Mouse (Mus musculus) megakaryocyte-erythroid progenitor cell, adult 5-6 weeks (primary cell): Measurements from ENCODE around the gene Mt3. TPM values are rescaled to one million over a fixed set of nuclear protein-coding genes. Genes with fewer than 3 reads are reported as not detected.
A peak's percentile ranks its signal among the peaks of the same experiment; 100 is the strongest.
"Not testable (repeated sequence)": the region's sequence is repeated elsewhere in the genome, so short reads cannot be mapped to it uniquely, and the experiment has no call there.

ENCODE experiments used
- ATAC-seq: replicated peaks from 2 replicates; pipeline ENCODE4 v1.8.0; 2016; ENCODE audit warnings: mild to moderate bottlenecking, inconsistent platforms; ENCODE audit not compliant: severe bottlenecking, poor library complexity, low FRiP score, low TSS enrichment
- total RNA-seq, 2 experiments: library from RNA; stranded (forward) in 1 of 2; stranded (reverse) in 1 of 2; fragments of 200-1000, 215-1000 nt in 1 of 2; fragments of >200 nt in 1 of 2; fragmentation: Nextera tagmentation in 1 of 2; gene quantifications; 2 replicates each; pipeline ENCODE4 v1.2.3; 2014 to 2017

The Mt3 gene
- total RNA-seq, 2 experiments from 2014 or later, result not detected

GRCm38 (mm10) chr8:94140266-94140795 lies 12.1 kb upstream of the Mt3 start:
- ATAC-seq, result no peak

DNA sequence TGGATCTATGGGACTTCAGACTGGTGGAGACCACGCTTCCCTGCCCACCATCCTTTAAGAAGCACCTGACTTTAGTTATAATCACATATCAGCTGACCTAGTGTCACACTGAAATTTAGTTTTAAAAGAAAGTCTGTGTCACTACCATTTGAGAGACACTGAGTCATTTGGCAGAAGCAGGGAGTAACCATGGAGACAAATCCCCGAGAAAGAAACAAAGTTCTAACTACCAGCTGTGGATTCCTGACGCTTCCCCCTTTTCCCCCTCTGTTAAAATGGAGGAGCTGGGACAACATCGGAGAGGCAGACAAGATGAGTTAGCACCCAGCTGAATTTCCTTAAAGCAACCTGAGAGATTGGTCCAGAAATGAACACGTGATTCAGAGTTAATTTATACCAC lies 4.2 kb upstream of the Mt3 start:
- ATAC-seq, result no peak

DNA sequence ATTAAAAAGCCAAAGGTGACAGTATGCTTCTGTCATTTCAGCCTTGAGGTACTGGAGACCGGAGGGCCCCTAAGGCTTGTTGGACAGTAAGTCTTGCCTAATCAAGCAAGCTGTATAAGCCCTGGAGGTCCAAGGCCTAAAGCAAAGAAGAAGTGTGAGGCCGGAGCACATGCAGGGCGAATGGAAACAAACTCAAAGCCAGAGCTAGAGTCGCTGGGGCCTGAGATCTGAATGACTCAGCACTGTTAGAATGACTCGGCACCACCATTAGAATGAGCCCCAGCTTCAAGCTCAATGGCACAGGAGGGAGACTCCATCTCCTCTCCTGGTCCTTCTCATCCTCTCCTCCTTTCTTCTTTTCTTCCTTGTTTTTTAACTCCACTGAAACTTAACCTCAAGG lies 1.5 kb upstream of the Mt3 start:
- ATAC-seq, result no peak

- ATAC-seq, result no peak
These were observed 1.0 kb downstream of the Mt3 start for GRCm38 (mm10) chr8:94153451-94153850.

DNA sequence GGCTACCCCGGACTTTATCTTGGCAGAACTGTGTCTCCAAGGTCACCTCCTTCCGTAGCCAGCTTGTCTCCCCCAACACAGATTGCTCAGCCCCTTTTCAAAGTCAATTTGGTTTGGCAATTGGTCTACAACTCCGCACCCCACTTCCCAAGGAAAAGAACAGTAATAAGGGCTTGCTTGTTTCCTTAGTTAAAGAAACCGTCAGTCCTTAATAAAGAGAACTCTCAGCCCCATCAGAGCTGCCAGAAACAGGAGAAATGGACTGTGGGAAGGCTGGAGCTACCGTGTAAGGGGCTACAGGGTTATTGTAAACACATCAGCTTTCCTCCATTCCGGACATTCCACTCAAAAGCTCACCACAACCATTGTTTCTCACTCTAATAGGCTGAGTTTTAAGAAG lies 2.1 kb downstream of the Mt3 start:
- no peak for ATAC-seq

- ATAC-seq, result no peak
These were observed 3.7 kb downstream of the Mt3 start for GRCm38 (mm10) chr8:94156092-94156491.

DNA sequence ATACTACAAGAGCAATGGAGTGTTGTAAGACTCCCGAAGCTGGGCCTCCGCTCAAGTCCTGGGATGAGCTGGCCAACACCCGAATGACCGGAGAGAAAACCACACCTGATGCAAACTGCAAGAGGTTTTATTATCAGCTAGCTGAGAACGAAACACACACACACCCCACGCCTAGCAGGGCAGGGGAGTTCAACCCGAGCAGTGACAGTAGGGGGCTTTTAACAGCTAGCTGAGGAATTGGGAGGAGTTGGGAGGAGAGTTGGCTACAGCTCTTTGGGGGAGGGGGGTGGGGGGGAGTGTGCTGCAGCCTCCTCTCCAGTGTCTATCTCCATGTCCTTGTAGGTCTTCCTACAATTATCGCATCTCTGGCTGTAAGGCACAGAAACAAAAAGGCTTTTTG lies 13.4 kb downstream of the Mt3 start:
- not testable (repeated sequence) for ATAC-seq

DNA sequence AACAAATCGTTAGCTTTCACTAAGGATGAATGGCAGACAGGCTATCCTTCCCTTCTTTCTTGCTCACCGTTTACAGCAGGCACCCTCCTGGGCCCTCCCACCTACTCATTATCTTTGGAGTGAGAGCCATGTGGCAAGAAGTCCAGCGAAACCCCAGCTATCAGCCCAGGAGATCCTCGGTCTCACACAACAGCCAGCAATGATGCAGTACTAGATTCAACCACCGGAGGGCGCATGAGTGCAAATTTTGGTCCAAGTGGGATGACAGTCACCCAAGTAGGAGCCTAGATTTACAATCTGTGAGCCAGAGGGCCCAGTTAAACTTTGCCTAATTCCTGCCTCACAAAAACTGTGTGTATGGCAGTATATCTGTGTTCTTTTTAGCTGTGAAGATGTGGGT lies 14.8 kb downstream of the Mt3 start:
- ATAC-seq, result peak; percentile 56

DNA sequence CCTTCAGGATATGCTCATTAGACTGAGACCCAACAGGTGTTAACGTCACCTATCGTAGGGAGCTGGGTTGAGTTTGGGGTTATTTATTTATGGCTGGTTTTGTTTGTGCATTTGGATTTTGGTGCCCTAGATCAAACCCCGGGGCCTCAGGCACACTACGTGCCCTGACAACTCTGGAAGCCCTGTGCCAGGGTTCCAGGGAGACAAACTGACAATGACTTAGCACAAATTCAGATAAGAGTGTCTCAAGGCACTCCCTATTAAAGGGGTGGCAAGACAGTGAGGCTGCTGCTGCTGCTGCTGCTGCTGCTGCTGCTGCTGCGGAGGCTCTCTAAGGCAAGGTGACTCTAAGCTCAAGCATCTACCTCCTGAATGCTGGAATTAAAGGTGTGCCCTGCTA lies 17.1 kb downstream of the Mt3 start:
- no peak for ATAC-seq

DNA sequence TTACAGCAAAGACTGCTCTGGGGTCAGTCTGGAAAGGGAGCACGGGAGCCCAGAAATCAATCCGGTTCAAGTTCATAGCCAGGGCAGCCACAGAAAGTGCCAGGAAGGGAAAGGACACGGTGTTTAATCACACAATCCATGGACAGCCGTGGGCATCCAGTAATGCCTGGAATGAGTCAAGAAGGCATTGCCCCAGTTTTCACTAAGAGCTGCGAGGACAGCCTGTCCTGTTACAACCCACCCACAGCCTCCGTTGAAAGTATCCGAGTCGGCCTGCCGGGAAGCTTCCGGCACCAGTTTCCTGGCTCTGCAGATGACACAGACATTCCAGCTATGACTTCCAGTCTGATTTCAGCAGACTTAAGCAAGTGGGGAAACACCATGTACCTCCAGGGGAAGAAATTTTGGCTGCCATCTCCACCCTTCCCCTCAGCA lies 18.9 kb downstream of the Mt3 start:
- ATAC-seq, result no peak

DNA sequence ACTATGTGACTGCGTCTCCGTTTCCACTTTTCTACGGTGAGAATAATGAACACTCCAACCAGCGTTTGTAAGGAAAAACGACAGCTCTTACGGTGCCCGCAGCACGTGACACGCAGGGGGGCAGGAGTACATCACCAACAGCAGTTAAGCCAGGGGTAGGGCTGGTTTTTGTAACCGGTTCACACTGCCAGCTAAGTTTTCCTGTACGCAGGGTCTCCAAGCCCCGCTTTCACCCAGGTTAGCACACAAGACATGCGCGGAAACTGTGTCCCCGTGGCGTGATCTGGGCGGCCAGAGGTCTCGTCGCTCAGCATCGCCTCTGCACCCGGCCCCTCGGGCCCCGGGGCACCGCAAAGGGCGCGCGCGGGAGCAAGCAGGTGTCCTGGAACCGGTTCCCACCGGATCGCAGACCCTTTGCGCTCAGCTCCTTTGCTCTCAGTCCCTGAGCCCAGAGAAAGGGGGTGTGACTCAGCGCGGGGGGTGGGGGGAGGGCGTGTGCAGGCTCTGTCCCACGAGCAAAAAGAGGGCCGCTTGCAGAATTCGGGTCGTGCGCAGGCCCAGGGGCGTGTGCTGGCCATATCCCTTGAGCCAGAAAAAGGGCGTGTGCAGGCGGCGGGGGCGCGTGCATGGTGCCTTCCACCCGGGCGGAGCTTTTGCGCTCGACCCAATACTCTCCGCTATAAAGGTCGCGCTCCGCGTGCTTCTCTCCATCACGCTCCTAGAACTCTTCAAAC lies 19.8 kb downstream of the Mt3 start, which contains the start of gene Mt2:
Gene Mt2 (plus strand): TSS at position 590 of the 734 bp plus-strand sequence.
- peak; percentile 89 for ATAC-seq

- ATAC-seq, result peak; percentile 20
These were observed 20.7 kb downstream of the Mt3 start for GRCm38 (mm10) chr8:94172809-94173732.

DNA sequence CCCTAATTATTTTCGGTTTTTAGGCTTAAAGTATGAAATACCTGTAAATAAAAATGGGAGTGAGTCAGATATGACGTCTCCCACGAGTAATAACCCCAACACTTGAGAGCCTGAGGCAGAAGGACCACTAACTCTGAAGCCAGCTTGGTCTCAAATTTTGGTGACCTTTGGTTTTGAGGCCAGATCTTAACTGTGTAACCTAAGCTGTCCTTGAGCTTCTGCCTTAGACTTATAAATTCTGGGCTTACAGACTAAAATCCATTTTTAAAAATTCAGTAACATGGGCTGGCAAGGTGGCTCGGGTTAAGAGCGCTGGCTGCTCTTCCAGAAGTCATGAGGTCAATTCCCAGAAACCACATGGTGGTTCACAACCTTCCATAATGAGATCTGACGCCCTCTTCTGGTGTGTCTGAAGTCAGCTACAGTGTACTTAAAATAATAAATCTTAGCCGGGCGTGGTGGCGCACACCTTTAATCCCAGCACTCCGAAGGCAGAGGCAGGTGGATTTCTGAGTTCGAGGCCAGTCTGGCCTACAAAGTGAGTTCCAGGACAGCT lies 21.5 kb downstream of the Mt3 start:
- no peak for ATAC-seq

DNA sequence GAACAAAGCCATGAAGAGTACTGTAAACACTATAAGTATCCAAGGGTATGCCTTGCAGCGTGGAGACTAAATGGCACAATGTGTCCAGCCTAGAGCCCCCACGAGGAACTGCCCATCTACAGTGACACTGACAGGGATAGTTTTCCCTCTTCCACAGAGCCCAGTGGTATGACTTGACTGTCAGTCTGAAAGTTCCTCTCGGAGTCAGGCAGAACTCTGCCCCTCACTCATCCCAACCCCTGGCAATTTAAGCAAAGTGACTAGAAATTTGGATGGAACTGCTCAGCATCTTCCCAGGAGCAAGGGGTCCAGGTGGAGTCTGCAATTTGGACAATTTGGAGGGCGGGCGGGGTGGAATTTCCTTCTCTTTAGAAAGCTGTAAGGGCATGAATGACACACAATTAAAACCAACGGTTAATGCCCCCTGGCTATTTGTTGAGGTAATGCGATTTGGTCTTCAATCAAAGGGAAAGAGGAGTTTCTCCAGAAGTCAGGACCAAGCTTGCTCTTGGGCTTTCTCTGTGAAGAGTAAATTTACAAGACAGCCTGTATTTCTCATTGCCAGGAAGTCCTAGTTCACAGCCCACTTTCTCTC lies 22.3 kb downstream of the Mt3 start:
- ATAC-seq, result no peak

DNA sequence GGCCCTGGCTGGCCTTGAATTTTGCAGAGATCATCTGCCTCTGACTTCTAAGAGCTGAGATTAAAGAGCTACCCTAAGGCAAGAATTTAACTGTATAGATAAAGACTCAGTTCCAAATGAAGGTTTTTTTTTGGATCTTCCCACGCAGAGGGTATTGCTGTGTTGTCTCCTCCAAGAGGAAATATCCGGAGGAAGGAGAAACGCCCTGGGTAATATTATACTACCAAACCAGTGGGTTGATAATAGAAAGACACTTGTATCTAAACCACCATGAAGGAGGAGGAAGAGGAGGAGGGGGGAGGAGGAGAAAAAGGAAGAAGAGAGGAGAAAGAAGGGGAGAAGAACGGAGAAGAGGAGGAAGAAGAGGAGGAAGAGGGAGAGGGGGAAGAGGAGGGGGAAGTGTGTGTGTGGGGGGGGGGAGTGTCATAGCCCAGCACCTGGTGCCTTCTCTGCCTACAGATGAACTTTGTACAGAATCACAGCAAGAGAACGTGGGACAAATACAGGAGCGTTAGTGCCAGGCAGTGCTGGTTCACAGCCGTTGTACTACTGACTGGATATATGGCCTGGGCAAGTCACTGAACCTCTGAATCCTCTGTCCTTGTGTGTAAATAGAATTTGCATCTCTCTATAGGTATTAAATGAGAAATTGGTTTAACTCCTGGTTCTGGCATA lies 25.4 kb downstream of the Mt3 start:
- no peak for ATAC-seq

- ATAC-seq, result peak; percentile 86
These were observed 26.7 kb downstream of the Mt3 start, which contains the start of gene Mt1 for GRCm38 (mm10) chr8:94178857-94179712. Mt1 (plus strand) TSS chr8:94179082.

DNA sequence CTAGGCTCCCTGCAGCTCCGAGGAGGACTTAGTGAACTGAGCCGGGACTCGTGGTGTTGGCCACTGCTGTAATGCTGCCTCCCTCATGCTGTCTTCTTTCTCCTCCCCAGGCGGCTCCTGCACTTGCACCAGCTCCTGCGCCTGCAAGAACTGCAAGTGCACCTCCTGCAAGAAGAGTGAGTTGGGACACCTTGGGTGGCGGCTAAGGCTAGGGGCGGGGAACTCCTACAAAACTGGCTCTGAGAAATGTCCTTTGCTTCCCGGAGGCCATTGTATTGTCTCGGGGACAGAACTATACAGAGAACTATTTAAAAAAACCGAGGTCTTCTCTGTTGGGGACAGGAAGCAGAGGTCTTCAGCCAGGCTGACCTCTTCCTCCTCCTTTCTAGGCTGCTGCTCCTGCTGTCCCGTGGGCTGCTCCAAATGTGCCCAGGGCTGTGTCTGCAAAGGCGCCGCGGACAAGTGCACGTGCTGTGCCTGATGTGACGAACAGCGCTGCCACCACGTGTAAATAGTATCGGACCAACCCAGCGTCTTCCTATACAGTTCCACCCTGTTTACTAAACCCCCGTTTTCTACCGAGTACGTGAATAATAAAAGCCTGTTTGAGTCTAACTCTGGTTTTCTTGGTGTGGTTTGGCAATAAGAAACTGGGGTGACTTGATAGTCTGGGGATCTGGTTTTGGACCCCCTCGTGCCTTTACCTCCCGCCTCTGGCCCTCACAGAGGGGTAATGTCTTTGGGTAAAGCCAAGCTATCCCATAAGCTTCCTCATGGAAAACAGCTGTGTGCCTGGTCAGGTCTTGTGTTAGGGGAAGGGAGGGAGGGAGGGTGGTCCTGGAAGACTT lies 27.5 kb downstream of the Mt3 start:
- peak; percentile 31 for ATAC-seq
